Mouse (Mus musculus) fat pad, adult 2 months (tissue): ENCODE measurements around the gene Esyt1.

Source experiments
- DNase-seq: peaks from one replicate; pipeline ENCODE4 v3.0.0-alpha.2; 2011; ENCODE audit warnings: low read depth, low spot score; ENCODE audit errors: extremely low read depth

Esyt1 gene

GRCm38 (mm10) chr10:128489380-128489779 lies 36.3 kb downstream of the Esyt1 start:
- DNase-seq: no peak

- no peak for DNase-seq
Measured at GRCm38 (mm10) chr10:128488776-128489175, 36.9 kb downstream of the Esyt1 start.

DNA sequence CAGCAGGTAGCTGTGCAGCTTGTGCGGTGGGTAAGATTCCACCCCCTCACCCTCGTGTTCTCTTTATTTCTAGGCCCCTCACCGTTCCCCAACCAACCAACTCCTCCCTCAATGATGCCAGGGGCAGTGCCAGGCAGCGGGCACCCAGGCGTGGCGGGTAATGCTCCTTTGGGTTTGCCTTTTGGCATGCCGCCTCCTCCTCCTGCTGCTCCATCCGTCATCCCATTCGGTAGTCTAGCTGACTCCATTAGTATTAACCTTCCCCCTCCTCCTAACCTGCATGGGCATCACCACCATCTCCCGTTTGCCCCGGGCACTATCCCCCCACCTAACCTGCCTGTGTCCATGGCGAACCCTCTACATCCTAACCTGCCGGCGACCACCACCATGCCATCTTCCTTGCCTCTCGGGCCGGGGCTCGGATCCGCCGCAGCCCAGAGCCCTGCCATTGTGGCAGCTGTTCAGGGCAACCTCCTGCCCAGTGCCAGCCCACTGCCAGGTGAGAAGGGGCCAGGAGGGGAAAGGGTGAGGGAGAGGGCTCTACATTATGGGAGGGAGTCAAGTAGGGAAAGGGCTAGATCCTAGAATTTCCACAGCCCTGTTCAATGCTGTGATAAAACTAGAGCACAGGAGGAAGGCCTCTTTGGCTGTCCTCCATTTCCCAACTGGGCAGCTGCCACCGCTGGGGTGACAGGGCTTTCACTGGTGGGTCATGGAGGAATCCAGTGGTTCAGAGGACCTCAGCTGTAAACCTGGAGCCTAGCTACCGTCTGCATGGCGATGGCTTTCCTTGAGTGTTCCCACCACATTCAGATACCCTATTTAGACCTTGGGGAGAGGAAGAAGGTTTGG lies 37.6 kb downstream of the Esyt1 start:
- no peak for DNase-seq

- no peak for DNase-seq
Measured at GRCm38 (mm10) chr10:128486370-128486769, 39.3 kb downstream of the Esyt1 start.

DNA sequence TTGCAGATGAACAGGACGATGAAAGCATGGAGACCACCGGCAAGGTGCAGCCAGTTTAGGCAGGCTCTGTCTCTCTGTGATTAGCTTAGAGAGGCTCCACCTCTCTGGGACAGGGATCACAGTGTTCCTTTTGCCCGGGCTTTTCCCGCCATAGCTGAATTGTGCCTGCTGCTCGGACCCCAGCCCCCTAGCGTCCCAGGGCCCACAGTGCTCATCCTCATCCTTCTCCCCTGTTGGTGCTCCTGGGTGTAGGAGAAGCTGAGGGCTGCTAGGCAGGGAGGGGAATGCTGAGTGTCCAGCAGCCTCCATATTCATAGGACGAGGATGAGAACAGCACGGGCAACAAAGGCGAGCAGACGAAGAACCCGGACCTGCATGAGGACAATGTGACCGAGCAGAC lies 51.3 kb downstream of the Esyt1 start:
- no peak for DNase-seq

- DNase-seq: no peak
Measured at GRCm38 (mm10) chr10:128460270-128460630, 65.4 kb downstream of the Esyt1 start.
